Mouse (Mus musculus) limb, embryonic 13.5 days (tissue): ENCODE data around the gene Tbx10. TPM values are rescaled to one million over a fixed set of nuclear protein-coding genes. Genes with fewer than 3 reads are reported as not detected.

ENCODE experiments used
- ATAC-seq: fragments of 200-750 bp; cut with Nextera tagmentation; 2 replicates; pipeline ENCODE4 v1.8.0; 2017; ENCODE audit warnings: low read depth, moderate number of reproducible peaks, moderate TSS enrichment; ENCODE audit not compliant: low FRiP score
- H3K27ac ChIP-seq: fragments of 300-500 bp; sonication (generic); 2 replicates; pipeline ENCODE4 v1.5.1; 2015; ENCODE audit warnings: inconsistent platforms, mild to moderate bottlenecking, moderate library complexity
- H3K27me3 ChIP-seq: fragments of 300-500 bp; sonication (generic); 2 replicates; pipeline ENCODE4 v1.6.1; 2015; ENCODE audit warnings: mild to moderate bottlenecking, inconsistent platforms
- H3K36me3 ChIP-seq: fragments of 300-500 bp; sonication (generic); 2 replicates; pipeline ENCODE4 v1.6.1; 2015; ENCODE audit warnings: inconsistent platforms, mild to moderate bottlenecking, moderate library complexity
- H3K4me1 ChIP-seq: fragments of 300-500 bp; sonication (generic); 2 replicates; pipeline ENCODE4 v1.6.1; 2015; ENCODE audit warnings: inconsistent platforms
- H3K4me2 ChIP-seq: fragments of 300-500 bp; sonication (generic); replicated peaks from 2 replicates; pipeline ENCODE4 v1.6.1; 2015; ENCODE audit warnings: inconsistent platforms, mild to moderate bottlenecking, moderate library complexity
- H3K4me3 ChIP-seq: fragments of 300-500 bp; sonication (generic); 2 replicates; pipeline ENCODE4 v1.5.1; 2015; ENCODE audit warnings: moderate library complexity, mild to moderate bottlenecking, inconsistent platforms
- H3K9ac ChIP-seq: fragments of 300-500 bp; sonication (generic); 2 replicates; pipeline ENCODE4 v1.6.1; 2015; ENCODE audit warnings: mild to moderate bottlenecking, inconsistent platforms
- H3K9me3 ChIP-seq: fragments of 300-500 bp; sonication (generic); 2 replicates; pipeline ENCODE4 v1.6.1; 2016; ENCODE audit warnings: inconsistent platforms
- WGBS: fragments of 180-500 bp; shearing (Covaris S2); methylation state at CpG from one replicate; pipeline ENCODE4 v1.1.7; 2015; 5-methylcytosine and 5-hydroxymethylcytosine counted together
- polyA plus RNA-seq: library from polyadenylated mRNA; unstranded; fragments of >200 nt; fragmentation: Nextera tagmentation; extraction: Ambion mirVana; gene quantifications from 2 replicates; pipeline ENCODE4 v1.2.1, GENCODE M21; 2015

Tbx10 gene
- polyA plus RNA-seq, 1 experiment from 2014 or later: not detected

GRCm38 (mm10) chr19:3998335-3998734 lies 5.8 kb downstream of the Tbx10 start:
- Histone ChIP-seq H3K4me3 (no peak overlapping the region), H3K36me3 (no peaks in the 10 kb centered on the region), H3K9ac (0 out of 2 replicates have a peak overlapping the region, but pooled peaks have one; percentile 93), H3K27me3 (no peaks in the 10 kb centered on the region), H3K4me2 (no peak overlapping the region), H3K27ac (no peak overlapping the region), H3K4me1 (peaks cover 17% of the 10 kb centered on the region), H3K9me3 (no peaks in the 10 kb centered on the region)
- 77% methylated on average over 8 of the region's 8 CpGs for WGBS
- ATAC-seq: no peak

GRCm38 (mm10) chr19:3999121-3999730 lies 6.7 kb downstream of the Tbx10 start:
- WGBS: 89% methylated on average over 9 of the region's 9 CpGs

GRCm38 (mm10) chr19:4000119-4000900 lies 7.8 kb downstream of the Tbx10 start, which contains the start of the genes Nudt8 and Gm49405:
TSS of gene Nudt8 (plus strand) at chr19:4000580.
TSS of gene Gm49405 (plus strand) at chr19:4000626.
- Histone ChIP-seq H3K36me3 (peaks cover 5% of the 10 kb centered on the region), H3K27me3 (no peaks in the 10 kb centered on the region), H3K4me3 (peak within 1 kb of the TSS; percentile 79), H3K9me3 (no peaks in the 10 kb centered on the region), H3K4me1 (peaks cover 17% of the 10 kb centered on the region), H3K27ac (peak within 1 kb of the TSS; percentile 97), H3K9ac (peak within 1 kb of the TSS; percentile 93), H3K4me2 (peak within 1 kb of the TSS; percentile 86)
- peak; percentile 90 for ATAC-seq
- under 1% methylated on average over 64 of the region's 64 CpGs for WGBS

More at GRCm38 (mm10) chr19:3999121-3999730, 6.7 kb downstream of the Tbx10 start:
- ATAC-seq: no peak
- Histone ChIP-seq H3K27me3 (no peaks in the 10 kb centered on the region), H3K4me1 (peaks cover 17% of the 10 kb centered on the region), H3K4me2 (peak overlapping the region; percentile 86), H3K9ac (peak overlapping the region; percentile 93; the same call in 1 of the 2 replicates), H3K4me3 (peak overlapping the region; percentile 79), H3K36me3 (no peaks in the 10 kb centered on the region), H3K9me3 (no peaks in the 10 kb centered on the region), H3K27ac (no peak overlapping the region)

GRCm38 (mm10) chr19:4000949-4001525 lies 8.5 kb downstream of the Tbx10 start:
- Histone ChIP-seq H3K36me3 (peaks cover 13% of the 10 kb centered on the region), H3K4me2 (peak overlapping the region; percentile 86), H3K4me1 (peaks cover 17% of the 10 kb centered on the region), H3K9me3 (no peaks in the 10 kb centered on the region), H3K4me3 (peak overlapping the region; percentile 79), H3K9ac (peak overlapping the region; percentile 93), H3K27ac (peak overlapping the region; percentile 97), H3K27me3 (no peaks in the 10 kb centered on the region)
- WGBS: 14% methylated on average over 17 of the region's 17 CpGs
- ATAC-seq: peak; percentile 4; the same call in 1 of the 2 replicates

GRCm38 (mm10) chr19:4001752-4002151 lies 9.2 kb downstream of the Tbx10 start:
- Histone ChIP-seq H3K27ac (no peak overlapping the region), H3K27me3 (no peaks in the 10 kb centered on the region), H3K4me2 (peak overlapping the region; percentile 86), H3K36me3 (peaks cover 20% of the 10 kb centered on the region), H3K4me1 (peaks cover 17% of the 10 kb centered on the region), H3K4me3 (0 out of 2 replicates have a peak overlapping the region, but pooled peaks have one; percentile 79), H3K9me3 (no peaks in the 10 kb centered on the region), H3K9ac (peak overlapping the region; percentile 93; the same call in 1 of the 2 replicates)
- no peak for ATAC-seq
- WGBS: 85% methylated on average over 5 of the region's 5 CpGs

GRCm38 (mm10) chr19:4003112-4003511 lies 10.6 kb downstream of the Tbx10 start, which contains the start of gene Doc2g:
TSS of gene Doc2g (plus strand) at chr19:4003313.
- peak within 1 kb of the TSS; percentile 31; the same call in 1 of the 2 replicates for H3K9ac ChIP-seq
- no peaks in the 10 kb centered on the region for H3K9me3 ChIP-seq
- no peak within 1 kb of the TSS for H3K27ac ChIP-seq
- H3K4me3 ChIP-seq: no peak within 1 kb of the TSS
- peaks cover 17% of the 10 kb centered on the region for H3K4me1 ChIP-seq
- WGBS: 57% methylated on average over 1 of the region's 1 CpGs
- peaks cover 33% of the 10 kb centered on the region for H3K36me3 ChIP-seq
- no peak for ATAC-seq
- H3K4me2 ChIP-seq: no peak within 1 kb of the TSS
- no peaks in the 10 kb centered on the region for H3K27me3 ChIP-seq

- WGBS: 70% methylated on average over 12 of the region's 12 CpGs
- ATAC-seq: no peak
- 0 out of 2 replicates have a peak overlapping the region, but pooled peaks have one; percentile 31 for H3K9ac ChIP-seq
- H3K27me3 ChIP-seq: no peaks in the 10 kb centered on the region
- no peaks in the 10 kb centered on the region for H3K9me3 ChIP-seq
- peaks cover 39% of the 10 kb centered on the region for H3K36me3 ChIP-seq
- H3K27ac ChIP-seq: no peak overlapping the region
- H3K4me2 ChIP-seq: no peak overlapping the region
- H3K4me3 ChIP-seq: no peak overlapping the region
- H3K4me1 ChIP-seq: peaks cover 17% of the 10 kb centered on the region
Observed at GRCm38 (mm10) chr19:4003641-4004040, 11.1 kb downstream of the Tbx10 start.

GRCm38 (mm10) chr19:4004331-4004730 lies 11.8 kb downstream of the Tbx10 start:
- Histone ChIP-seq H3K27me3 (no peaks in the 10 kb centered on the region), H3K4me1 (peaks cover 17% of the 10 kb centered on the region), H3K9ac (peak overlapping the region; percentile 31; the same call in 1 of the 2 replicates), H3K4me2 (no peak overlapping the region), H3K9me3 (no peaks in the 10 kb centered on the region), H3K4me3 (no peak overlapping the region), H3K27ac (no peak overlapping the region), H3K36me3 (peaks cover 46% of the 10 kb centered on the region)
- WGBS: 87% methylated on average over 15 of the region's 15 CpGs
- ATAC-seq: no peak

GRCm38 (mm10) chr19:4005091-4005490 lies 12.5 kb downstream of the Tbx10 start:
- 88% methylated on average over 9 of the region's 9 CpGs for WGBS
- H3K36me3 ChIP-seq: peaks cover 53% of the 10 kb centered on the region
- H3K9ac ChIP-seq: no peak overlapping the region
- H3K4me1 ChIP-seq: peaks cover 11% of the 10 kb centered on the region
- H3K4me2 ChIP-seq: no peak overlapping the region
- no peak overlapping the region for H3K27ac ChIP-seq
- H3K9me3 ChIP-seq: no peaks in the 10 kb centered on the region
- no peaks in the 10 kb centered on the region for H3K27me3 ChIP-seq
- ATAC-seq: no peak
- H3K4me3 ChIP-seq: no peak overlapping the region

- no peaks in the 10 kb centered on the region for H3K27me3 ChIP-seq
- WGBS: 99% methylated on average over 8 of the region's 8 CpGs
- ATAC-seq: no peak
- H3K27ac ChIP-seq: no peak overlapping the region
- no peaks in the 10 kb centered on the region for H3K9me3 ChIP-seq
- no peak overlapping the region for H3K9ac ChIP-seq
- H3K4me1 ChIP-seq: peaks cover 9% of the 10 kb centered on the region
- H3K4me2 ChIP-seq: no peak overlapping the region
- no peak overlapping the region for H3K4me3 ChIP-seq
- peaks cover 59% of the 10 kb centered on the region for H3K36me3 ChIP-seq
Observed at GRCm38 (mm10) chr19:4005971-4006370, 13.4 kb downstream of the Tbx10 start.

- peaks cover 6% of the 10 kb centered on the region for H3K4me1 ChIP-seq
- no peak for ATAC-seq
- no peak overlapping the region for H3K9ac ChIP-seq
- no peak overlapping the region for H3K27ac ChIP-seq
- peaks cover 50% of the 10 kb centered on the region for H3K36me3 ChIP-seq
- H3K9me3 ChIP-seq: no peaks in the 10 kb centered on the region
- WGBS: 92% methylated on average over 5 of the region's 5 CpGs
- peak overlapping the region; percentile 81; the same call in 1 of the 2 replicates for H3K4me2 ChIP-seq
- peak overlapping the region; percentile 7; the same call in 1 of the 2 replicates for H3K4me3 ChIP-seq
- H3K27me3 ChIP-seq: no peaks in the 10 kb centered on the region
Observed at GRCm38 (mm10) chr19:4011086-4011485, 18.5 kb downstream of the Tbx10 start.
